Mouse (Mus musculus): Measurements from ENCODE around the gene Helz. TPM values are rescaled to one million over a fixed set of nuclear protein-coding genes. Genes with fewer than 3 reads are reported as not detected.

Helz gene
- polyA plus RNA-seq, 1 experiment, result 75.2 TPM

DNA sequence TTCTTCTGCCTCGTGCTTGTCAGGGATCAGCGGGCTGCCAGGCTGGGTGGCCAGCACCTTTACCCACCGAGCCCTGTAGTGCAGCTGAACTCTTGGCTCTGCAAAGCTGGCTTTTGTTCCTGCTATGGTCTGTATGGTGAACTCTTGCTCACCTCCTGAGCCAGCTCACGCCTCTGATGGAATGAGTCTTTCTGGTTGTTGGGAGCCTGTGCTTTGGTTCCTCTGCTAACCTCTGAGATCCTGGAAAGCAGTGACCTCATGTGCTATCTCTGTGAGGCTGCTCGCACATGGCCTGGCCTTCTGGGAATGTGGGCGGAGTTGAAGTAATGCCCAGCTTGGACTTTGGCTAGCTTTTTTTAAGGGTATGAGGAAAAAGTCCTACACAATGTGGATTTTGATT lies 26.1 kb downstream of the Helz start:
- Histone ChIP-seq H3K4me1 (ENCODE audit: control insufficient read depth, insufficient read depth, low read length) (peaks cover 3% of the 10 kb centered on the region), H3K9ac (ENCODE audit: low read depth, poor library complexity, severe bottlenecking) (no peak overlapping the region), H3K27me3 (ENCODE audit: control insufficient read depth, insufficient read depth, low read length, poor library complexity, severe bottlenecking) (no peaks in the 10 kb centered on the region), H3K4me3 (ENCODE audit: low read depth, low read length) (no peak overlapping the region), H3K9me3 (replicated peaks; ENCODE audit: control insufficient read depth, insufficient read depth, low read length, poor library complexity, severe bottlenecking) (peaks cover 13% of the 10 kb centered on the region), H3K36me3 (ENCODE audit: control insufficient read depth, insufficient read depth, low read length, poor library complexity, severe bottlenecking) (peaks cover 28% of the 10 kb centered on the region), H3K27ac (ENCODE audit: insufficient read depth, low read length) (no peak overlapping the region)
- no peak for TF ChIP-seq CTCF (IDR thresholded peaks at IDR 0.05; ENCODE audit: low read depth, low read length)
- no peak for TF ChIP-seq EP300 (IDR thresholded peaks at IDR 0.05; ENCODE audit: insufficient read depth, low read depth, low read length)
- TF ChIP-seq POLR2A (IDR thresholded peaks at IDR 0.05; ENCODE audit: insufficient read depth, low read length), result no peak

- H3K9ac ChIP-seq (ENCODE audit: low read depth, poor library complexity, severe bottlenecking), result no peak overlapping the region
- no peak for TF ChIP-seq POLR2A (IDR thresholded peaks at IDR 0.05; ENCODE audit: insufficient read depth, low read length)
- no peak for TF ChIP-seq EP300 (IDR thresholded peaks at IDR 0.05; ENCODE audit: insufficient read depth, low read depth, low read length)
- H3K4me1 ChIP-seq (ENCODE audit: control insufficient read depth, insufficient read depth, low read length), result peaks cover 3% of the 10 kb centered on the region
- no peaks in the 10 kb centered on the region for H3K27me3 ChIP-seq (ENCODE audit: control insufficient read depth, insufficient read depth, low read length, poor library complexity, severe bottlenecking)
- H3K36me3 ChIP-seq (ENCODE audit: control insufficient read depth, insufficient read depth, low read length, poor library complexity, severe bottlenecking), result peaks cover 30% of the 10 kb centered on the region
- H3K4me3 ChIP-seq (ENCODE audit: low read depth, low read length), result no peak overlapping the region
- H3K27ac ChIP-seq (ENCODE audit: insufficient read depth, low read length), result no peak overlapping the region
- H3K9me3 ChIP-seq (replicated peaks; ENCODE audit: control insufficient read depth, insufficient read depth, low read length, poor library complexity, severe bottlenecking), result peaks cover under 1% of the 10 kb centered on the region; the same call in 1 of the 2 replicates
Observed at GRCm38 (mm10) chr11:107574811-107575705, 27.3 kb downstream of the Helz start.

DNA sequence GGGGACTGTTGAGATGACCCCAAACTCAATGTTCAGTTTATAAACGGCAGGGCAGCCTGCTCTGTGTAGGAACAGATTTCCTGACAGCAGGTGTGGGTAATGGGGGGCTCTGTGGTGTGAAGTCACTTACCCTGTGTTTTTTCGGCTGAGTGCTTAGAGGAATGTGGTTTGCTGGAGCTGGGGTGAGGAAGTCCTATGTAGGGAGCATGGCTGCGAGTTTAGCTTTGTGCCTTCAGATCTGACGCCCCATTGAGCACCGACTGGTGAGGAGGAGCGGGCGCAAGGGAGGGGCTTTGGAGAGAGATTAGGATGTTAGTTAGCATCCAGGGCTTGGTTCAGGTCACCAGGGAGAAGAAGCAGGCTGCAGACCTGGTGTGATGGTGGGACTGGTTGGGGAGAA lies 28.5 kb downstream of the Helz start:
- Histone ChIP-seq H3K9ac (ENCODE audit: low read depth, poor library complexity, severe bottlenecking) (no peak overlapping the region), H3K36me3 (ENCODE audit: control insufficient read depth, insufficient read depth, low read length, poor library complexity, severe bottlenecking) (peaks cover 34% of the 10 kb centered on the region), H3K4me1 (ENCODE audit: control insufficient read depth, insufficient read depth, low read length) (peaks cover 3% of the 10 kb centered on the region), H3K27me3 (ENCODE audit: control insufficient read depth, insufficient read depth, low read length, poor library complexity, severe bottlenecking) (no peaks in the 10 kb centered on the region), H3K27ac (ENCODE audit: insufficient read depth, low read length) (no peak overlapping the region), H3K9me3 (replicated peaks; ENCODE audit: control insufficient read depth, insufficient read depth, low read length, poor library complexity, severe bottlenecking) (no peaks in the 10 kb centered on the region), H3K4me3 (ENCODE audit: low read depth, low read length) (no peak overlapping the region)
- TF ChIP-seq EP300 (IDR thresholded peaks at IDR 0.05; ENCODE audit: insufficient read depth, low read depth, low read length) (no peak), CTCF (IDR thresholded peaks at IDR 0.05; ENCODE audit: low read depth, low read length) (no peak), POLR2A (IDR thresholded peaks at IDR 0.05; ENCODE audit: insufficient read depth, low read length) (no peak)

GRCm38 (mm10) chr11:107577400-107577799 lies 29.7 kb downstream of the Helz start:
- Histone ChIP-seq H3K4me3 (ENCODE audit: low read depth, low read length) (no peak overlapping the region), H3K9ac (ENCODE audit: low read depth, poor library complexity, severe bottlenecking) (no peak overlapping the region), H3K36me3 (ENCODE audit: control insufficient read depth, insufficient read depth, low read length, poor library complexity, severe bottlenecking) (peaks cover 34% of the 10 kb centered on the region), H3K27me3 (ENCODE audit: control insufficient read depth, insufficient read depth, low read length, poor library complexity, severe bottlenecking) (no peaks in the 10 kb centered on the region), H3K27ac (ENCODE audit: insufficient read depth, low read length) (no peak overlapping the region), H3K4me1 (ENCODE audit: control insufficient read depth, insufficient read depth, low read length) (peaks cover 3% of the 10 kb centered on the region), H3K9me3 (replicated peaks; ENCODE audit: control insufficient read depth, insufficient read depth, low read length, poor library complexity, severe bottlenecking) (no peaks in the 10 kb centered on the region)
- TF ChIP-seq CTCF (IDR thresholded peaks at IDR 0.05; ENCODE audit: low read depth, low read length) (no peak), POLR2A (IDR thresholded peaks at IDR 0.05; ENCODE audit: insufficient read depth, low read length) (no peak), EP300 (IDR thresholded peaks at IDR 0.05; ENCODE audit: insufficient read depth, low read depth, low read length) (no peak)

- no peak overlapping the region for H3K4me3 ChIP-seq (ENCODE audit: low read depth, low read length)
- H3K4me1 ChIP-seq (ENCODE audit: control insufficient read depth, insufficient read depth, low read length), result peaks cover 3% of the 10 kb centered on the region
- TF ChIP-seq POLR2A (IDR thresholded peaks at IDR 0.05; ENCODE audit: insufficient read depth, low read length), result no peak
- no peak for TF ChIP-seq CTCF (IDR thresholded peaks at IDR 0.05; ENCODE audit: low read depth, low read length)
- TF ChIP-seq EP300 (IDR thresholded peaks at IDR 0.05; ENCODE audit: insufficient read depth, low read depth, low read length), result no peak
- peaks cover 34% of the 10 kb centered on the region for H3K36me3 ChIP-seq (ENCODE audit: control insufficient read depth, insufficient read depth, low read length, poor library complexity, severe bottlenecking)
- no peaks in the 10 kb centered on the region for H3K9me3 ChIP-seq (replicated peaks; ENCODE audit: control insufficient read depth, insufficient read depth, low read length, poor library complexity, severe bottlenecking)
- H3K27me3 ChIP-seq (ENCODE audit: control insufficient read depth, insufficient read depth, low read length, poor library complexity, severe bottlenecking), result no peaks in the 10 kb centered on the region
- no peak overlapping the region for H3K9ac ChIP-seq (ENCODE audit: low read depth, poor library complexity, severe bottlenecking)
- H3K27ac ChIP-seq (ENCODE audit: insufficient read depth, low read length), result no peak overlapping the region
Observed at GRCm38 (mm10) chr11:107578226-107578625, 30.5 kb downstream of the Helz start.

DNA sequence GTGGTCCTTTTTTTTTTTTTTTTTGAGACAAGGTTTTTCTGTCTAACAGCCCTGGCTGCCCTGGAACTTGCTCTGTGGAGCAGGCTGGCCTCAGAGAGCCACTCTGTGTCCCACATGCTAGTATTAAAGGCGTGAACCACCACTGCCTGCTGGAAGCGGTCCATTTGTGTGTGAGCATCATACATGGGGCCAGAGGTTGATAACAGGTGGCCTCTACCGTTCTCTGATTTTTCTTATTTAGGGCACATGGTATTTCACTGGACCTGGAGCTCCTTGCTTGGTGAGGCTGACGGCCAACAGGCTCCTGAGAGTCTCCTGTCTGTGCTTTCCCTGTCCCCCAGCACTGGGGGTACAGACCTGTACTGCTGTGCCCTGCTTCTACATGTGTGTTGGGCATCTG lies 33.1 kb downstream of the Helz start:
- TF ChIP-seq CTCF (IDR thresholded peaks at IDR 0.05; ENCODE audit: low read depth, low read length) (no peak), POLR2A (IDR thresholded peaks at IDR 0.05; ENCODE audit: insufficient read depth, low read length) (no peak), EP300 (IDR thresholded peaks at IDR 0.05; ENCODE audit: insufficient read depth, low read depth, low read length) (no peak)
- Histone ChIP-seq H3K36me3 (ENCODE audit: control insufficient read depth, insufficient read depth, low read length, poor library complexity, severe bottlenecking) (peaks cover 23% of the 10 kb centered on the region), H3K27me3 (ENCODE audit: control insufficient read depth, insufficient read depth, low read length, poor library complexity, severe bottlenecking) (no peaks in the 10 kb centered on the region), H3K27ac (ENCODE audit: insufficient read depth, low read length) (no peak overlapping the region), H3K9me3 (replicated peaks; ENCODE audit: control insufficient read depth, insufficient read depth, low read length, poor library complexity, severe bottlenecking) (no peaks in the 10 kb centered on the region), H3K4me1 (ENCODE audit: control insufficient read depth, insufficient read depth, low read length) (peaks cover 3% of the 10 kb centered on the region), H3K9ac (ENCODE audit: low read depth, poor library complexity, severe bottlenecking) (no peak overlapping the region), H3K4me3 (ENCODE audit: low read depth, low read length) (no peak overlapping the region)

Data from ES-Bruce4 (cell line).